Mouse (Mus musculus) brain, embryonic 14.5 days (tissue): ENCODE measurements at regions not wholly inside any gene's neighbourhood (a gene's known extent, or its start where the extent isn't known, plus 50 kb on each side); places are given as distances from the start of the nearest gene placed in this dataset.

Experiments
- CTCF ChIP-seq: fragments of 200-500 bp; IDR thresholded peaks from 2 replicates; pipeline ENCODE4 v1.5.1; 2012; ENCODE audit warnings: inconsistent platforms, mild to moderate bottlenecking, moderate library complexity, borderline replicate concordance; ENCODE audit not compliant: insufficient read depth, insufficient read length; ENCODE audit errors: extremely low read depth
- POLR2A ChIP-seq: fragments of 200-500 bp; IDR thresholded peaks from 2 replicates; pipeline ENCODE4 v1.6.1; 2012; ENCODE audit warnings: mild to moderate bottlenecking, inconsistent platforms, borderline replicate concordance; ENCODE audit not compliant: poor library complexity, insufficient read depth, insufficient read length, severe bottlenecking; ENCODE audit errors: extremely low read depth

DNA sequence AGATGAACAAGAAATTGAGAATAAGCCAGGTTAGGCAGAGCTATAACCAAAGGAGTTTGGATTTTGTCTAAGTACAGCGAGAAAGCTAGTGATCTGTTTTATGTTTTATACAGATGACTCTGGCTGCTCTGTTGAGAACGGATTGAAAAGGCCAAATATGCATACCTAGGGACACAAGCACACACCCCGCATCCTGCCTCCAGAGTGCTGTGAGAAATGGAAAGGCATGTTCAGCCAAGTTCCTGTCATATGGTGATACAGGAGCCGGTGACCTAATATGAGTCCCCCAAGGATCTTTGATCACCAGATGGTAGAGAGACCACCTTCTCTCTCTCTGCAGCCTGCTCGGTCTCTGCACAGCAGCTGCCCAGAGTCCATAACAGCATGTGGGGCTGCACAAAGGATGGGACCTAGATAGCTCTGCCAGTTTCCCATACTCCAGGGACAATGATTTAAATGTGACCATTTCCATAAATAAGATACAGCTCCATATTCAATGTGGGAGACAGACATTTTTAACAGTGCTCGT is 826.5 kb downstream of the Mat2b start:
- TF ChIP-seq CTCF (no peak), POLR2A (no peak)
